Mouse (Mus musculus): ENCODE data around the gene Nemp1. TPM values are rescaled to one million over a fixed set of nuclear protein-coding genes. Genes with fewer than 3 reads are reported as not detected.
A peak's percentile ranks its signal among the peaks of the same experiment; 100 is the strongest.

The Nemp1 gene
- total RNA-seq, 2 experiments from 2014 or later, result 11.0 to 14.3 TPM

GRCm38 (mm10) chr10:127705783-127706182, 39.1 kb downstream of the Nemp1 start:
- no peak for ATAC-seq (replicated peaks; ENCODE audit: low FRiP score, poor library complexity, severe bottlenecking)

GRCm38 (mm10) chr10:127707721-127708120, 41.0 kb downstream of the Nemp1 start:
- no peak for ATAC-seq (replicated peaks; ENCODE audit: low FRiP score, poor library complexity, severe bottlenecking)

- no peak for ATAC-seq (replicated peaks; ENCODE audit: low FRiP score, poor library complexity, severe bottlenecking)
These were observed 42.2 kb downstream of the Nemp1 start for GRCm38 (mm10) chr10:127708850-127709370.

GRCm38 (mm10) chr10:127710331-127710730, 43.6 kb downstream of the Nemp1 start:
- no peak for ATAC-seq (replicated peaks; ENCODE audit: low FRiP score, poor library complexity, severe bottlenecking)

GRCm38 (mm10) chr10:127712736-127713135, 46.0 kb downstream of the Nemp1 start:
- ATAC-seq (replicated peaks; ENCODE audit: low FRiP score, poor library complexity, severe bottlenecking), result no peak

- no peak for ATAC-seq (replicated peaks; ENCODE audit: low FRiP score, poor library complexity, severe bottlenecking)
These were observed 55.1 kb downstream of the Nemp1 start for GRCm38 (mm10) chr10:127721671-127722418.

- ATAC-seq (replicated peaks; ENCODE audit: low FRiP score, poor library complexity, severe bottlenecking), result no peak
These were observed 57.5 kb downstream of the Nemp1 start, which contains the start of gene Tac2 for GRCm38 (mm10) chr10:127724178-127724577. Tac2 (plus strand) TSS chr10:127724478.

GRCm38 (mm10) chr10:127725136-127725535, 58.4 kb downstream of the Nemp1 start:
- ATAC-seq (replicated peaks; ENCODE audit: low FRiP score, poor library complexity, severe bottlenecking), result no peak

- ATAC-seq (replicated peaks; ENCODE audit: low FRiP score, poor library complexity, severe bottlenecking), result no peak
These were observed 61.7 kb downstream of the Nemp1 start for GRCm38 (mm10) chr10:127728437-127728836.

- peak; percentile 72 for ATAC-seq (replicated peaks; ENCODE audit: low FRiP score, poor library complexity, severe bottlenecking)
These were observed 63.7 kb downstream of the Nemp1 start for GRCm38 (mm10) chr10:127730285-127730932.

GRCm38 (mm10) chr10:127730933-127731310, 64.2 kb downstream of the Nemp1 start:
- ATAC-seq (replicated peaks; ENCODE audit: low FRiP score, poor library complexity, severe bottlenecking), result no peak

GRCm38 (mm10) chr10:127731397-127731796, 64.7 kb downstream of the Nemp1 start:
- no peak for ATAC-seq (replicated peaks; ENCODE audit: low FRiP score, poor library complexity, severe bottlenecking)

GRCm38 (mm10) chr10:127734434-127734833, 67.7 kb downstream of the Nemp1 start:
- no peak for ATAC-seq (replicated peaks; ENCODE audit: low FRiP score, poor library complexity, severe bottlenecking)

GRCm38 (mm10) chr10:127736266-127736665, 69.6 kb downstream of the Nemp1 start:
- no peak for ATAC-seq (replicated peaks; ENCODE audit: low FRiP score, poor library complexity, severe bottlenecking)

GRCm38 (mm10) chr10:127736916-127737315, 70.2 kb downstream of the Nemp1 start:
- ATAC-seq (replicated peaks; ENCODE audit: low FRiP score, poor library complexity, severe bottlenecking), result no peak

GRCm38 (mm10) chr10:127737552-127737951, 70.9 kb downstream of the Nemp1 start:
- no peak for ATAC-seq (replicated peaks; ENCODE audit: low FRiP score, poor library complexity, severe bottlenecking)

GRCm38 (mm10) chr10:127738151-127738882, 71.6 kb downstream of the Nemp1 start:
- ATAC-seq (replicated peaks; ENCODE audit: low FRiP score, poor library complexity, severe bottlenecking), result peak; percentile 34; the same call in 1 of the 2 replicates

- peak; percentile 47; the same call in 1 of the 2 replicates for ATAC-seq (replicated peaks; ENCODE audit: low FRiP score, poor library complexity, severe bottlenecking)
These were observed 72.5 kb downstream of the Nemp1 start, which contains the start of gene Zbtb39 for GRCm38 (mm10) chr10:127739083-127739660. Zbtb39 (plus strand) TSS chr10:127739538.

GRCm38 (mm10) chr10:127739661-127740161, 73.0 kb downstream of the Nemp1 start:
- no peak for ATAC-seq (replicated peaks; ENCODE audit: low FRiP score, poor library complexity, severe bottlenecking)

GRCm38 (mm10) chr10:127744661-127745060, 78.0 kb downstream of the Nemp1 start:
- peak; percentile 63 for ATAC-seq (replicated peaks; ENCODE audit: low FRiP score, poor library complexity, severe bottlenecking)
